Mouse (Mus musculus) kidney, embryonic 14.5 days (tissue): ENCODE results near the gene Daam2. TPM values are rescaled to one million over a fixed set of nuclear protein-coding genes. Genes with fewer than 3 reads are reported as not detected.

Experiments used
- ATAC-seq: fragments of 200-750 bp; cut with Nextera tagmentation; 2 replicates; pipeline ENCODE4 v1.8.0; 2017; ENCODE audit warnings: moderate number of reproducible peaks, mild to moderate bottlenecking, moderate TSS enrichment, moderate library complexity; ENCODE audit not compliant: low FRiP score, low TSS enrichment
- H3K27ac ChIP-seq: fragments of 300-500 bp; sonication (generic); 2 replicates; pipeline ENCODE4 v1.5.1; 2014; ENCODE audit warnings: low read depth, mild to moderate bottlenecking, low read length, moderate library complexity, mixed read lengths
- H3K27me3 ChIP-seq: fragments of 300-500 bp; sonication (generic); 2 replicates; pipeline ENCODE4 v1.6.1; 2014; ENCODE audit warnings: mild to moderate bottlenecking, low read length; ENCODE audit not compliant: control insufficient read depth, insufficient read depth
- H3K36me3 ChIP-seq: fragments of 300-500 bp; sonication (generic); 2 replicates; pipeline ENCODE4 v1.6.1; 2014; ENCODE audit warnings: low read length, mixed read lengths; ENCODE audit not compliant: control insufficient read depth, insufficient read depth
- H3K4me1 ChIP-seq: fragments of 300-500 bp; sonication (generic); 2 replicates; pipeline ENCODE4 v1.6.1; 2014; ENCODE audit warnings: low read length, mixed read lengths; ENCODE audit not compliant: control insufficient read depth, insufficient read depth
- H3K4me2 ChIP-seq: fragments of 300-500 bp; sonication (generic); replicated peaks from 2 replicates; pipeline ENCODE4 v1.6.1; 2014; ENCODE audit warnings: low read depth, mild to moderate bottlenecking, low read length
- H3K4me3 ChIP-seq: fragments of 300-500 bp; sonication (generic); 2 replicates; pipeline ENCODE4 v1.5.1; 2014; ENCODE audit warnings: mild to moderate bottlenecking, low read length
- H3K9ac ChIP-seq: fragments of 300-500 bp; sonication (generic); 2 replicates; pipeline ENCODE4 v1.6.1; 2014; ENCODE audit warnings: low read depth, mild to moderate bottlenecking, low read length, moderate library complexity
- H3K9me3 ChIP-seq: fragments of 300-500 bp; sonication (generic); 2 replicates; pipeline ENCODE4 v1.6.1; 2016; ENCODE audit warnings: low read length; ENCODE audit not compliant: control insufficient read depth
- WGBS: fragments of 180-500 bp; shearing (Covaris S2); extraction: QIAGEN DNeasy Blood & Tissue Kit; methylation state at CpG from one replicate; pipeline ENCODE4 v1.1.7; 2014; 5-methylcytosine and 5-hydroxymethylcytosine counted together
- polyA plus RNA-seq: library from polyadenylated mRNA; unstranded; fragments of >200 nt; fragmentation: Nextera tagmentation; extraction: Ambion mirVana; gene quantifications from 2 replicates; pipeline ENCODE4 v1.2.1, GENCODE M21; 2014

The Daam2 gene
- polyA plus RNA-seq = 4.7 and 7.9 TPM in 2 replicates

GRCm38 (mm10) chr17:49563830-49564470 is at the start of gene Daam2:
Gene Daam2, minus strand, starts transcription at chr17:49564343.
- Histone ChIP-seq H3K4me2 (peak within 1 kb of the TSS; percentile 77), H3K4me3 (peak within 1 kb of the TSS; percentile 48), H3K4me1 (peaks cover 18% of the 10 kb centered on the region), H3K27me3 (no peaks in the 10 kb centered on the region), H3K27ac (peak within 1 kb of the TSS; percentile 63; the same call in 1 of the 2 replicates), H3K9ac (peak within 1 kb of the TSS; percentile 64), H3K36me3 (no peaks in the 10 kb centered on the region), H3K9me3 (no peaks in the 10 kb centered on the region)
- ATAC-seq = peak; percentile 94
- WGBS = 2% methylated on average over 38 of the region's 38 CpGs

GRCm38 (mm10) chr17:49610296-49610695 is 46.2 kb upstream of the Daam2 start:
- H3K27me3 ChIP-seq = no peaks in the 10 kb centered on the region
- no peak overlapping the region for H3K4me3 ChIP-seq
- H3K4me1 ChIP-seq = no peaks in the 10 kb centered on the region
- H3K9me3 ChIP-seq = no peaks in the 10 kb centered on the region
- 26% methylated on average over 8 of the region's 8 CpGs for WGBS
- H3K4me2 ChIP-seq = no peak overlapping the region
- no peaks in the 10 kb centered on the region for H3K36me3 ChIP-seq
- no peak overlapping the region for H3K9ac ChIP-seq
- no peak for ATAC-seq
- no peak overlapping the region for H3K27ac ChIP-seq

DNA sequence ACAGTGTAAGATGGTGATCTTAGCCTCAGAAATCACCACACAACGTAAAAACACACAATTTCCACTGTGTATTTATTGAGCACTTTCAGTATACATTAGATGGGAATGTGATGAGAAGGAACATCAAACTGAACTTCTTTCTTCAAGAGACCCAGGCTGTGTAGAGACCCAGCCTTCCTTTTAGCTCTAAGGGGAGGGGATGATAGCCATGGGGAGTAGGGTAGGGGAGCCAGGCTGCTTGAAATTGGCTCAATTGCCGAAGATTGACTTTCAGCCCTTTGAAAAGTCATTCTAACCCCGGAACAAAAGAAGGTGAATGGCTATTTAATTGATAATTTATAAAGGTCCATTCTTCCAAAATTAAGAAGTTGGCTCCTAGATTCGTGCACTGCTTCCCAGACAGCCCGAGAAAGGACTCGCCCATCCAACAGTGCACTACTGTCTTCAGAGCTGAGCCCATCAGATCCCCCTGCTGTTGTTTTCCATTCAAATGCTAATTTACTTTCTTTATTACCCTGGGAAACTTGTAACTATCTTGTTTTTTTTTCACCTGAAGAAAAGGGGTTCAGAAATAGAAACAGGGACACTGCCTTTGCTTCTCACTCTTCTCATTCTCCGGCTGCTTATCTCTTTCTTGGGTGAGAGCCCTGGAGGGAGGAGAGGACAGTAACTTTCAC is 43.3 kb upstream of the Daam2 start:
- Histone ChIP-seq H3K9ac (no peak overlapping the region), H3K36me3 (no peaks in the 10 kb centered on the region), H3K4me1 (no peaks in the 10 kb centered on the region), H3K27me3 (no peaks in the 10 kb centered on the region), H3K4me3 (no peak overlapping the region), H3K4me2 (no peak overlapping the region), H3K9me3 (no peaks in the 10 kb centered on the region), H3K27ac (no peak overlapping the region)
- ATAC-seq = no peak
- 55% methylated on average over 7 of the region's 7 CpGs for WGBS

- H3K27ac ChIP-seq = no peak overlapping the region
- H3K4me3 ChIP-seq = no peak overlapping the region
- H3K9ac ChIP-seq = no peak overlapping the region
- H3K9me3 ChIP-seq = no peaks in the 10 kb centered on the region
- H3K36me3 ChIP-seq = no peaks in the 10 kb centered on the region
- H3K4me2 ChIP-seq = no peak overlapping the region
- WGBS = 80% methylated on average over 4 of the region's 4 CpGs
- no peaks in the 10 kb centered on the region for H3K27me3 ChIP-seq
- H3K4me1 ChIP-seq = no peaks in the 10 kb centered on the region
- no peak for ATAC-seq
Measured at GRCm38 (mm10) chr17:49605397-49605796, 41.3 kb upstream of the Daam2 start.

DNA sequence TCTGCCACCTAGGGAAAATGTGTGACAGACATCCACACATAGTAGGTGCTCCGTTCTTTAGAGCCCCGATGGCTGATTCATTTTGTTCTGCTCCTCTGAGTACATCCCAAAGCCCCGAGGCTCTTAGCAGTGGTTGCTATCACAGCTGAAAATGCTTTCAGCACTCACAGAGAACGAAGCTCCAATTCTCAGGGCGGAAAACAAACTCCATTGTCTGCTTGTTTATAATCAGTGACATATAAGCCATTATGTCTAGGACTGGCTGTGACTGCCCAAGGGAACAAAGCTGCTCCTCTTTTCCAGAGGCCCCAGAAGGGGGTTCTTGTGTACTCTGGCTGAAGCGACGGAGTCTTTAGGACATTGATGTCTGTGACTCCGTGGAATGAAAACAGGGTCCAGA is 25.9 kb upstream of the Daam2 start:
- H3K9me3 ChIP-seq = no peaks in the 10 kb centered on the region
- ATAC-seq = peak; percentile 55; the same call in 1 of the 2 replicates
- no peak overlapping the region for H3K4me3 ChIP-seq
- no peaks in the 10 kb centered on the region for H3K36me3 ChIP-seq
- H3K4me1 ChIP-seq = peaks cover 8% of the 10 kb centered on the region; the same call in 1 of the 2 replicates
- WGBS = 60% methylated on average over 8 of the region's 8 CpGs
- no peak overlapping the region for H3K9ac ChIP-seq
- H3K27ac ChIP-seq = no peak overlapping the region
- no peak overlapping the region for H3K4me2 ChIP-seq
- no peaks in the 10 kb centered on the region for H3K27me3 ChIP-seq

- Histone ChIP-seq H3K27me3 (no peaks in the 10 kb centered on the region), H3K36me3 (no peaks in the 10 kb centered on the region), H3K4me2 (no peak overlapping the region), H3K4me1 (0 out of 2 replicates have a peak, but pooled peaks cover 2% of the 10 kb centered on the region), H3K27ac (no peak overlapping the region), H3K4me3 (no peak overlapping the region), H3K9ac (no peak overlapping the region), H3K9me3 (no peaks in the 10 kb centered on the region)
- 11% methylated on average over 11 of the region's 11 CpGs for WGBS
- ATAC-seq = peak; percentile 86
Measured at GRCm38 (mm10) chr17:49582471-49582870, 18.3 kb upstream of the Daam2 start.

GRCm38 (mm10) chr17:49577321-49577720 is 13.2 kb upstream of the Daam2 start:
- no peaks in the 10 kb centered on the region for H3K4me1 ChIP-seq
- no peak overlapping the region for H3K4me3 ChIP-seq
- no peak for ATAC-seq
- H3K27ac ChIP-seq = no peak overlapping the region
- WGBS = 98% methylated on average over 3 of the region's 3 CpGs
- H3K36me3 ChIP-seq = no peaks in the 10 kb centered on the region
- H3K9ac ChIP-seq = no peak overlapping the region
- H3K27me3 ChIP-seq = no peaks in the 10 kb centered on the region
- peaks cover 3% of the 10 kb centered on the region; the same call in 1 of the 2 replicates for H3K9me3 ChIP-seq
- no peak overlapping the region for H3K4me2 ChIP-seq

DNA sequence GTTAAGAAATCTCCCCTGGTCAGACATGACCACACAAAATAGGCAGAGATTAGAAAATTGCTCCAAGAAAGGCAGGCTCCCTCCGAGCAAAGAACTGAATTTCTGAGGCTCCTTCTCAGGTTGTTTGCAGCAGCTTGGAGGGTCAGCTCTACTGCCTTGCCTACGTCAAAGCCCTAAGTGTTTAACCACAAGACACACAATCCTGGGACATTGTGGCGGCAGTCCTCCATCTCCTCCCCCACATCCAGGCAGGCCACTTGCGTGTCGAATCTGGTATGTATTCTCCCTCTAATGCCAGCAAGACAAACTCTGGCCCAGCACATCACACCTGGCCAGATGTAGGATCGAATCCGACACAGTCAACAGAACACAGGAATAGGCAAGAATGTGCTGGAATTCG is 4.6 kb upstream of the Daam2 start:
- Histone ChIP-seq H3K9me3 (no peaks in the 10 kb centered on the region), H3K27ac (no peak overlapping the region), H3K4me3 (no peak overlapping the region), H3K36me3 (no peaks in the 10 kb centered on the region), H3K4me2 (no peak overlapping the region), H3K27me3 (no peaks in the 10 kb centered on the region), H3K9ac (no peak overlapping the region), H3K4me1 (no peaks in the 10 kb centered on the region)
- WGBS = 60% methylated on average over 8 of the region's 8 CpGs
- ATAC-seq = no peak

- Histone ChIP-seq H3K4me2 (peak overlapping the region; percentile 77), H3K27ac (peak overlapping the region; percentile 63; the same call in 1 of the 2 replicates), H3K4me3 (peak overlapping the region; percentile 48), H3K36me3 (no peaks in the 10 kb centered on the region), H3K27me3 (no peaks in the 10 kb centered on the region), H3K9me3 (no peaks in the 10 kb centered on the region), H3K4me1 (peaks cover 14% of the 10 kb centered on the region), H3K9ac (peak overlapping the region; percentile 64; the same call in 1 of the 2 replicates)
- ATAC-seq = no peak
- WGBS = 18% methylated on average over 3 of the region's 3 CpGs
Measured at GRCm38 (mm10) chr17:49564489-49564888, 346 bp upstream of the Daam2 start.
